Mouse (Mus musculus) intestine, postnatal 0 days (tissue): ENCODE measurements around the gene Dusp13. TPM values are rescaled to one million over a fixed set of nuclear protein-coding genes. Genes with fewer than 3 reads are reported as not detected.
A peak's percentile ranks its signal among the peaks of the same experiment; 100 is the strongest.

Source experiments
- ATAC-seq: fragments of 200-750 bp; cut with Nextera tagmentation; 2 replicates; pipeline ENCODE4 v1.8.0; 2017; ENCODE audit warnings: mild to moderate bottlenecking, moderate TSS enrichment, moderate library complexity
- H3K27ac ChIP-seq: fragments of 300-500 bp; sonication (generic); 2 replicates; pipeline ENCODE4 v1.5.1; 2014; ENCODE audit warnings: mild to moderate bottlenecking, low read depth, low read length, moderate library complexity
- H3K27me3 ChIP-seq: fragments of 300-500 bp; sonication (generic); replicated peaks from 2 replicates; pipeline ENCODE4 v1.6.1; 2014; ENCODE audit warnings: low read length, mixed read lengths; ENCODE audit not compliant: control insufficient read depth, insufficient read depth
- H3K36me3 ChIP-seq: fragments of 300-500 bp; sonication (generic); 2 replicates; pipeline ENCODE4 v1.6.1; 2014; ENCODE audit warnings: mild to moderate bottlenecking, moderate library complexity; ENCODE audit not compliant: control insufficient read depth, insufficient read depth
- H3K4me1 ChIP-seq: fragments of 300-500 bp; sonication (generic); replicated peaks from 2 replicates; pipeline ENCODE4 v1.6.1; 2014; ENCODE audit warnings: antibody characterized with exemption, low read length, mixed read lengths; ENCODE audit not compliant: control insufficient read depth, insufficient read depth
- H3K4me2 ChIP-seq: fragments of 300-500 bp; sonication (generic); replicated peaks from 2 replicates; pipeline ENCODE4 v1.6.1; 2014; ENCODE audit warnings: low read depth, mild to moderate bottlenecking, moderate library complexity
- H3K4me3 ChIP-seq: fragments of 300-500 bp; sonication (generic); 2 replicates; pipeline ENCODE4 v1.5.1; 2014; ENCODE audit warnings: low read depth, low read length
- H3K9ac ChIP-seq: fragments of 300-500 bp; sonication (generic); 2 replicates; pipeline ENCODE4 v1.6.1; 2014; ENCODE audit warnings: mild to moderate bottlenecking, low read depth, low read length
- H3K9me3 ChIP-seq: fragments of 300-500 bp; sonication (generic); 2 replicates; pipeline ENCODE4 v1.6.1; 2016; ENCODE audit warnings: mixed run types; ENCODE audit not compliant: control insufficient read depth
- CTCF ChIP-seq: sonication (generic); IDR thresholded peaks from 2 replicates; pipeline ENCODE4 v1.5.1; 2016; ENCODE audit warnings: low read depth, mild to moderate bottlenecking, control low read depth, antibody characterized with exemption, moderate library complexity
- WGBS: fragments of 180-500 bp; shearing (Covaris S2); extraction: QIAGEN DNeasy Blood & Tissue Kit; methylation state at CpG from one replicate; pipeline ENCODE4 v1.1.7; 2014; 5-methylcytosine and 5-hydroxymethylcytosine counted together
- polyA plus RNA-seq: library from polyadenylated mRNA; unstranded; fragments of >200 nt; fragmentation: Nextera tagmentation; extraction: Ambion mirVana; gene quantifications from 2 replicates; pipeline ENCODE4 v1.2.1, GENCODE M21; 2015

Gene Dusp13
- polyA plus RNA-seq = 0.16 and 0.17 TPM in 2 replicates

- peak within 1 kb of the TSS; percentile 79 for H3K4me2 ChIP-seq
- peak within 1 kb of the TSS; percentile 91 for H3K27ac ChIP-seq
- ATAC-seq = peak; percentile 76
- peak within 1 kb of the TSS; percentile 100 for H3K4me3 ChIP-seq
- H3K9me3 ChIP-seq = no peaks in the 10 kb centered on the region
- under 1% methylated on average over 26 of the region's 26 CpGs for WGBS
- H3K27me3 ChIP-seq = no peaks in the 10 kb centered on the region
- H3K4me1 ChIP-seq = peaks cover 5% of the 10 kb centered on the region; the same call in 1 of the 2 replicates
- peak within 1 kb of the TSS; percentile 97 for H3K9ac ChIP-seq
- no peak for TF ChIP-seq CTCF
- H3K36me3 ChIP-seq = no peaks in the 10 kb centered on the region
Observed at GRCm38 (mm10) chr14:21750881-21751542, at the start of gene Dusp13. Gene Dusp13 (minus strand): TSS chr14:21751181.

GRCm38 (mm10) chr14:21800641-21801040 lies 49.7 kb upstream of the Dusp13 start:
- H3K27me3 ChIP-seq = no peaks in the 10 kb centered on the region
- H3K9ac ChIP-seq = no peak overlapping the region
- H3K4me1 ChIP-seq = 0 out of 2 replicates have a peak, but pooled peaks cover 4% of the 10 kb centered on the region
- H3K4me3 ChIP-seq = no peak overlapping the region
- H3K36me3 ChIP-seq = peaks cover 12% of the 10 kb centered on the region
- WGBS = 93% methylated on average over 4 of the region's 4 CpGs
- no peak for ATAC-seq
- H3K4me2 ChIP-seq = no peak overlapping the region
- no peak overlapping the region for H3K27ac ChIP-seq
- no peak for TF ChIP-seq CTCF
- H3K9me3 ChIP-seq = no peaks in the 10 kb centered on the region

GRCm38 (mm10) chr14:21792250-21792649 lies 41.3 kb upstream of the Dusp13 start:
- H3K4me2 ChIP-seq = no peak overlapping the region
- H3K36me3 ChIP-seq = peaks cover 37% of the 10 kb centered on the region
- H3K9ac ChIP-seq = no peak overlapping the region
- no peak overlapping the region for H3K27ac ChIP-seq
- H3K4me1 ChIP-seq = no peaks in the 10 kb centered on the region
- no peak for ATAC-seq
- no peak overlapping the region for H3K4me3 ChIP-seq
- WGBS = 93% methylated on average over 6 of the region's 6 CpGs
- H3K9me3 ChIP-seq = no peaks in the 10 kb centered on the region
- no peaks in the 10 kb centered on the region for H3K27me3 ChIP-seq
- TF ChIP-seq CTCF = no peak

GRCm38 (mm10) chr14:21791722-21792121 lies 40.7 kb upstream of the Dusp13 start:
- H3K36me3 ChIP-seq = peaks cover 38% of the 10 kb centered on the region
- no peaks in the 10 kb centered on the region for H3K9me3 ChIP-seq
- no peak for TF ChIP-seq CTCF
- whole genome bisulfite sequencing = 74% methylated on average over 4 of the region's 4 CpGs
- no peak overlapping the region for H3K9ac ChIP-seq
- H3K27me3 ChIP-seq = no peaks in the 10 kb centered on the region
- no peaks in the 10 kb centered on the region for H3K4me1 ChIP-seq
- 0 out of 2 replicates have a peak, but pooled peaks have one; percentile 43 for ATAC-seq
- no peak overlapping the region for H3K4me3 ChIP-seq
- no peak overlapping the region for H3K4me2 ChIP-seq
- H3K27ac ChIP-seq = peak overlapping the region; percentile 15; the same call in 1 of the 2 replicates

- peak; percentile 67; the same call in 1 of the 2 replicates for ATAC-seq
- no peaks in the 10 kb centered on the region for H3K4me1 ChIP-seq
- no peak overlapping the region for H3K9ac ChIP-seq
- H3K4me2 ChIP-seq = no peak overlapping the region
- 56% methylated on average over 9 of the region's 9 CpGs for WGBS
- no peak for TF ChIP-seq CTCF
- H3K27me3 ChIP-seq = no peaks in the 10 kb centered on the region
- H3K4me3 ChIP-seq = no peak overlapping the region
- peaks cover 38% of the 10 kb centered on the region for H3K36me3 ChIP-seq
- peak overlapping the region; percentile 50; the same call in 1 of the 2 replicates for H3K27ac ChIP-seq
- H3K9me3 ChIP-seq = no peaks in the 10 kb centered on the region
Observed at GRCm38 (mm10) chr14:21790585-21791251, 39.7 kb upstream of the Dusp13 start.

GRCm38 (mm10) chr14:21788121-21788520 lies 37.1 kb upstream of the Dusp13 start:
- peaks cover 38% of the 10 kb centered on the region for H3K36me3 ChIP-seq
- ATAC-seq = no peak
- H3K27ac ChIP-seq = 0 out of 2 replicates have a peak overlapping the region, but pooled peaks have one; percentile 1
- 78% methylated on average over 5 of the region's 5 CpGs for WGBS
- no peaks in the 10 kb centered on the region for H3K4me1 ChIP-seq
- H3K4me3 ChIP-seq = no peak overlapping the region
- H3K9me3 ChIP-seq = no peaks in the 10 kb centered on the region
- no peak overlapping the region for H3K9ac ChIP-seq
- H3K4me2 ChIP-seq = no peak overlapping the region
- no peak for TF ChIP-seq CTCF
- H3K27me3 ChIP-seq = no peaks in the 10 kb centered on the region
